Mouse (Mus musculus) myocyte (in vitro differentiated cells): ENCODE measurements around the gene Pam. TPM values are rescaled to one million over a fixed set of nuclear protein-coding genes. Genes with fewer than 3 reads are reported as not detected.

Experiments used
- H3K27me3 ChIP-seq: one replicate; pipeline ENCODE4 v1.6.1; 2011; ENCODE audit not compliant: control insufficient read depth, insufficient read depth, insufficient read length
- H3K36me3 ChIP-seq: one replicate; pipeline ENCODE4 v1.6.1; 2011; ENCODE audit not compliant: control insufficient read depth, insufficient read depth
- H3K4me2 ChIP-seq: one replicate; pipeline ENCODE4 v1.6.1; 2011; ENCODE audit warnings: low read depth, control low read depth
- H3K4me3 ChIP-seq: one replicate; pipeline ENCODE4 v1.5.1; 2011; ENCODE audit warnings: mild to moderate bottlenecking, control low read depth, moderate library complexity
- H3K79me2 ChIP-seq: one replicate; pipeline ENCODE4 v1.6.1; 2011; ENCODE audit not compliant: control insufficient read depth, insufficient read depth
- H3ac ChIP-seq: one replicate; pipeline ENCODE4 v1.6.1; 2011; ENCODE audit not compliant: control insufficient read depth, insufficient read length
- CEBPB ChIP-seq: IDR thresholded peaks from 2 replicates; pipeline ENCODE4 v1.6.1; 2011; ENCODE audit warnings: mild to moderate bottlenecking, moderate library complexity; ENCODE audit not compliant: poor library complexity, insufficient read depth, severe bottlenecking
- E2F4 ChIP-seq: IDR thresholded peaks from one replicate; pipeline ENCODE4 v1.6.1; 2011; ENCODE audit warnings: mild to moderate bottlenecking, control low read depth, moderate library complexity; ENCODE audit not compliant: insufficient read depth
- MAX ChIP-seq: IDR thresholded peaks from one replicate; pipeline ENCODE4 v1.6.1; 2011; ENCODE audit warnings: low read depth, mild to moderate bottlenecking, control low read depth
- MYOD1 ChIP-seq, 3 experiments: IDR thresholded peaks; one replicate each; pipeline ENCODE4 v1.6.1; 2011; ENCODE audit warnings: control low read depth in 2 of 3, low read depth in 2 of 3, mild to moderate bottlenecking in 2 of 3, moderate library complexity in 1 of 3; ENCODE audit not compliant: insufficient read length in 2 of 3, control insufficient read depth in 1 of 3
- MYOG ChIP-seq, 3 experiments: IDR thresholded peaks; one replicate each; pipeline ENCODE4 v1.6.1; 2011; ENCODE audit warnings: control low read depth in 2 of 3, low read depth in 2 of 3, mild to moderate bottlenecking in 2 of 3; ENCODE audit not compliant: insufficient read length in 2 of 3, control insufficient read depth in 1 of 3, insufficient read depth in 1 of 3
- POLR2A ChIP-seq: IDR thresholded peaks from one replicate; pipeline ENCODE4 v1.6.1; 2011; ENCODE audit warnings: low read depth, mild to moderate bottlenecking, control low read depth, moderate library complexity; ENCODE audit not compliant: insufficient read length
- POLR2AphosphoS2 ChIP-seq: IDR thresholded peaks from one replicate; pipeline ENCODE4 v1.6.1; 2011; ENCODE audit warnings: low read depth, control low read depth; ENCODE audit not compliant: insufficient read length
- REST ChIP-seq: IDR thresholded peaks from one replicate; pipeline ENCODE4 v1.6.1; 2011; ENCODE audit warnings: mild to moderate bottlenecking, control low read depth, moderate library complexity; ENCODE audit not compliant: insufficient read depth, insufficient read length
- SRF ChIP-seq: IDR thresholded peaks from one replicate; pipeline ENCODE4 v1.6.1; 2011; ENCODE audit warnings: low read depth; ENCODE audit not compliant: control insufficient read depth, insufficient read length
- TCF12 ChIP-seq: IDR thresholded peaks from one replicate; pipeline ENCODE4 v1.6.1; 2011; ENCODE audit warnings: mild to moderate bottlenecking, control low read depth; ENCODE audit not compliant: poor library complexity, insufficient read depth, severe bottlenecking
- TCF3 ChIP-seq: IDR thresholded peaks from one replicate; pipeline ENCODE4 v1.6.1; 2011; ENCODE audit warnings: low read depth, control low read depth; ENCODE audit not compliant: insufficient read length
- USF1 ChIP-seq: IDR thresholded peaks from one replicate; pipeline ENCODE4 v1.6.1; 2011; ENCODE audit warnings: low read depth, mild to moderate bottlenecking, control low read depth, moderate library complexity
- polyA plus RNA-seq: library from polyadenylated mRNA; unstranded; fragments of >200 nt; fragmentation: generic; extraction: Trizol; gene quantifications from one replicate; pipeline ENCODE4 v1.2.1, GENCODE M21; 2012; ENCODE audit warnings: missing spikeins

Gene Pam
- polyA plus RNA-seq, 1 experiment: 29.4 TPM

GRCm38 (mm10) chr1:97903912-97904460 lies 191.5 kb downstream of the Pam start:
- Histone ChIP-seq H3K27me3 (no peaks in the 10 kb centered on the region), H3K79me2 (no peaks in the 10 kb centered on the region), H3K36me3 (no peaks in the 10 kb centered on the region), H3ac (no peak overlapping the region), H3K4me3 (no peak overlapping the region), H3K4me2 (no peak overlapping the region)
- TF ChIP-seq USF1: no peak
- no peak for TF ChIP-seq E2F4
- TF ChIP-seq TCF12: no peak
- TF ChIP-seq MYOD1 (IDR thresholded peaks at IDR 0.05; ENCODE audit: control insufficient read depth in 1 of 3, insufficient read length in 2 of 3, low read depth in 2 of 3): no peak
- no peak for TF ChIP-seq MYOG (IDR thresholded peaks at IDR 0.05; ENCODE audit: control insufficient read depth in 1 of 3, insufficient read depth in 1 of 3, insufficient read length in 2 of 3, low read depth in 2 of 3)
- TF ChIP-seq SRF: no peak
- TF ChIP-seq POLR2A: no peak
- TF ChIP-seq POLR2AphosphoS2: no peak
- TF ChIP-seq REST: no peak
- no peak for TF ChIP-seq CEBPB
- no peak for TF ChIP-seq MAX
- no peak for TF ChIP-seq TCF3

GRCm38 (mm10) chr1:97902830-97903229 lies 192.6 kb downstream of the Pam start:
- H3K27me3 ChIP-seq: no peaks in the 10 kb centered on the region
- TF ChIP-seq TCF12: no peak
- no peak for TF ChIP-seq E2F4
- TF ChIP-seq MYOD1 (IDR thresholded peaks at IDR 0.05; ENCODE audit: control insufficient read depth in 1 of 3, insufficient read length in 2 of 3, low read depth in 2 of 3): no peak
- no peak for TF ChIP-seq POLR2A
- no peak for TF ChIP-seq MYOG (IDR thresholded peaks at IDR 0.05; ENCODE audit: control insufficient read depth in 1 of 3, insufficient read depth in 1 of 3, insufficient read length in 2 of 3, low read depth in 2 of 3)
- no peak for TF ChIP-seq REST
- no peak for TF ChIP-seq TCF3
- TF ChIP-seq CEBPB: no peak
- no peak overlapping the region for H3ac ChIP-seq
- H3K79me2 ChIP-seq: no peaks in the 10 kb centered on the region
- H3K4me2 ChIP-seq: no peak overlapping the region
- no peaks in the 10 kb centered on the region for H3K36me3 ChIP-seq
- no peak overlapping the region for H3K4me3 ChIP-seq

- Histone ChIP-seq H3K36me3 (no peaks in the 10 kb centered on the region), H3K4me2 (no peak overlapping the region), H3K4me3 (no peak overlapping the region), H3K79me2 (no peaks in the 10 kb centered on the region), H3K27me3 (no peaks in the 10 kb centered on the region), H3ac (no peak overlapping the region)
- no peak for TF ChIP-seq POLR2A
Observed at GRCm38 (mm10) chr1:97900559-97901153, 194.8 kb downstream of the Pam start.

GRCm38 (mm10) chr1:97887511-97887910 lies 207.9 kb downstream of the Pam start:
- Histone ChIP-seq H3ac (no peak overlapping the region), H3K36me3 (peaks cover 6% of the 10 kb centered on the region), H3K79me2 (no peaks in the 10 kb centered on the region), H3K4me2 (no peak overlapping the region), H3K4me3 (no peak overlapping the region), H3K27me3 (no peaks in the 10 kb centered on the region)
- TF ChIP-seq TCF12 (no peak), POLR2AphosphoS2 (no peak), E2F4 (no peak), POLR2A (no peak), MYOG (IDR thresholded peaks at IDR 0.05; ENCODE audit: control insufficient read depth in 1 of 3, insufficient read depth in 1 of 3, insufficient read length in 2 of 3, low read depth in 2 of 3) (no peak)

GRCm38 (mm10) chr1:97883498-97883897 lies 211.9 kb downstream of the Pam start:
- H3ac ChIP-seq: no peak overlapping the region
- no peaks in the 10 kb centered on the region for H3K36me3 ChIP-seq
- no peaks in the 10 kb centered on the region for H3K79me2 ChIP-seq
- no peaks in the 10 kb centered on the region for H3K27me3 ChIP-seq
- H3K4me3 ChIP-seq: no peak overlapping the region
- H3K4me2 ChIP-seq: no peak overlapping the region
- TF ChIP-seq SRF: no peak
- no peak for TF ChIP-seq MYOG (IDR thresholded peaks at IDR 0.05; ENCODE audit: control insufficient read depth in 1 of 3, insufficient read depth in 1 of 3, insufficient read length in 2 of 3, low read depth in 2 of 3)
- no peak for TF ChIP-seq POLR2AphosphoS2
- no peak for TF ChIP-seq MAX
- TF ChIP-seq CEBPB: no peak
- no peak for TF ChIP-seq POLR2A
- TF ChIP-seq REST: no peak
- no peak for TF ChIP-seq TCF12
